Mouse (Mus musculus) NIH3T3 (cell line): ENCODE results near the gene Slc6a6.

Experiments used
- DNase-seq: peaks from one replicate; pipeline ENCODE4 v3.0.0-alpha.2; 2012; ENCODE audit warnings: low read depth

The Slc6a6 gene

DNA sequence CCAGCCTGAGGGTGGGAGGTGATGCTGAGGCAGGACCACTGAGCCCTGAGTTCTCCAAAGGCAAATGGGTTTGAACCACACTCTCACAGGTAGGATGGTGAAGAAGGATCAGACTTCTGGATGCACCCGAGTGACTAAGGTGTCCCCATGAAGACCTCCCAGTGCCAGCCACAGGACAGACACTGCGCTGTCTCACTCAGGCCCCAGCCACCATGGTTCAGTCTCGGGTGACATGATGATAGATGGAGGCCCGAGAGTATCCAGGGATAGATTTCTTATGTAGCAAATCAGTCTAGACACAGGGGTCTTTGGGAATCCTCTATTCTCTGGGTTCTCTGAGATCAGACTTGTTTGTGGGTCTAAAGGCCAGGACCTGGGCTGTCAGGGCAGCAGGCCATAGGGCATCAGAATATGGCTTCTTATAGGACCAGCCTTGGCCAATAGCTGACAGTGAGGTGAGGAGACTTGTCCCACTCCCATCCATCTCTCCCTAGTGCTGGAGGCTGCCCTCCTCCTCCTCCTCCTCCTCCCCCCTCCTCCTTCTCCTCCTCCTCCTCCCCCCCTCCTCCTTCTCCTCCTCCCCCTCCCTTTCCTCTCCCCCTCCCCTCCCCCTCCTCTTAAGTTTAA, 36.8 kb downstream of the Slc6a6 start:
- DNase-seq, result no peak

DNA sequence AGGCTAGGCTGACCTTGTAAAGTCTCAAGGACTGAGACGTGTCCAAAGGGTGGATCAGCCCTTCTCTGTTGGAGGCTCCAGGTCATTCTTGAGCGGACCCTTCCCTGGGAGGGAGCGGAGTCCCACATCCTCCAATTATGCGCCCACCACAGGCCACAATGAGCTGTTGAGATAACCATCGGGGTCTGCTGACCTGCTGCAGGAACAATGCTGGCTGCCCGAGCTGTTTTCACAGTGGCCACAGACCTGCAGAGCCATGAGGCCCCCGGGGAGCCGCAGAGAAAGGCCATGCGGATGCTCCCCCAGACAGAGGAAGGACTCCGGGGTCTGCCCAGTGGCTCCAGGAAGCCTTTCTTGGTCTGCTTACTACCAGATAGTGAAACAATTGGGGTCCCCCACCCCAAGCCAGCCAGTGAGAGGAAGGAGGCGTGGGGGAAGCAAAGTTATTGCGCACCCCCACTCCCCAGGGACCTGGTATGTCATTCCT, 37.4 kb downstream of the Slc6a6 start:
- no peak for DNase-seq

DNA sequence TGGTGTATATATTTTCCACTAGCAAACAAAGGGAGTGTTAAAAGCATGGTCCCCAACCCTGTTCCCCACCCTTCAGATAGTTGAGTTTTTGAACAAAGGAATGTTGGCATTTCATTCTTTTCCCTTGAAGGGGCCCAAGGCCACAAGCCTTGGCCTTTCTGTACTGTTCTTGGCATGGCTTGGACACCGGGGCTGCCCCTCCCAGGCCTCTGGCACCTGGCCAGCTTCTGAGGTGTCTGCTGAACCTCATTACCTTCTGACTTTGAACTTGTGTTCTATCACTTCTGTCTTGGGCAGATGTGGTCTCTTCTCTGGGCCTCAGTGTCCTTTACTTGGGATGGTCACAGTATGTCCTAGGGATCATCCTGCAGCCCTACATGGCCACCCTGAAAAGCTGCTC, 43.5 kb downstream of the Slc6a6 start:
- DNase-seq, result no peak

GRCm38 (mm10) chr6:91728939-91729619, 45.2 kb downstream of the Slc6a6 start:
- DNase-seq, result peak; percentile 71

DNA sequence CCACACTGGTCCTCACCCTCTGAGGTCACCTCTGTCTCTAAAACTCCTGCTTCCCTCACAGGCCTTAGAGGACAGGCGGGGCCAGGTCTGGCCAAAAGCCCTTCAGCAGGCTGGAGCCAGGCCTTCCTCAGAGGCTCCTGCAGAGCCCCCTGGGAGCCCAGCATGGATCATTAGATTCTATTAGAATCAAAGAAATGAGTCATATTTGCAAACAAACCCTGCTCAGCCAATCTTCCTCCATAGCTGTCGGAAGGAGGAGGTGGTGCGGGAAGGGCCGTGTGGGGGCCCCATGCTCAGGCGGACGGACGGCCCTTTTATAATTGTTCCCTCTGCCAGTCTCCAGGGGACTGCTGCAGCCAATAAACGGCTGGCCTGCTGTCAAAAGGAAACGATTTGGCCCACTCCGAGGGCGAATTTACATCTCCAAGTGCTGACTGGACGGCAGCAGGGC, 45.8 kb downstream of the Slc6a6 start:
- peak; percentile 98 for DNase-seq

- peak; percentile 96 for DNase-seq
Observed at GRCm38 (mm10) chr6:91732138-91732537, 48.3 kb downstream of the Slc6a6 start.

- DNase-seq, result peak; percentile 93
Observed at GRCm38 (mm10) chr6:91736471-91736870, 52.6 kb downstream of the Slc6a6 start.

- DNase-seq, result no peak
Observed at GRCm38 (mm10) chr6:91737451-91737850, 53.6 kb downstream of the Slc6a6 start.

- no peak for DNase-seq
Observed at GRCm38 (mm10) chr6:91738058-91738457, 54.2 kb downstream of the Slc6a6 start.

DNA sequence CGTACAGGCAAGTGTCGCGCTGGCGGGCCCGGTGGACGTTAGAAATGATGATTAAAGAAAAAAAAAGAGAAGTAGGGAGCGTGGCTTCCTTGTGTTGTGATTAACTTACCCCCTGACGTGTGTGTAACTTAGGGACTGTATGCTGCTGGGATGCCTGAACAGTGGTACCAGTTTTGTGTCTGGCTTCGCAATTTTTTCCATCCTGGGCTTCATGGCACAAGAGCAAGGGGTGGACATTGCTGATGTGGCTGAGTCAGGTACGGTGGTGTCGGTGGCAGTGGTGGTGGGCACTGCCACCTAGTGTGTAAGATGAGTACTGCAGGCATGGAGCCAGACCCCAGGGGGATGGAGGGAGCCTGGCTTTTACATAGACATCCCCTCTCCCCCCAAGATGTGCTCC, 57.2 kb downstream of the Slc6a6 start:
- DNase-seq, result peak; percentile 83

GRCm38 (mm10) chr6:91742466-91742865, 58.6 kb downstream of the Slc6a6 start:
- DNase-seq, result no peak

GRCm38 (mm10) chr6:91742995-91743394, 59.1 kb downstream of the Slc6a6 start:
- DNase-seq, result peak; percentile 29

DNA sequence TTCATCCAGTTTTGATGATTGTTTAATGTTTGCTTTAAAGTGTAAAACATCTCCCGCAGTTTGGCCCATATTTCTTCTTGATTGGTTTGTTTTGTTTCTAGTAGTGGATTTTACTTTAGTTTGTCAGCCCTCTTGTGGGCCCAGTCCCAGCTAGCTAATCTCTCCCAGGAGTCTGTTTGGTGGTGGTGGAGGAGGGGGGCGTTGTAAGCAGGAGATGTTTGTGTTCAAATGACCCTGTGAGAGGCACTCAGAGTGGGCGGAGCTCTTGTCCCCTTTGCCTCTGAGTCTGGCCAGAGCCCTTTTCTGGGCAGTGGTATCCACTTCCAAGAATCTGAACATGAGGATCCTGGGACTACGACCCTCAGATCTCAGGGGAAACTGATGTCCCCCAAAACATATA, 60.0 kb downstream of the Slc6a6 start:
- no peak for DNase-seq

DNA sequence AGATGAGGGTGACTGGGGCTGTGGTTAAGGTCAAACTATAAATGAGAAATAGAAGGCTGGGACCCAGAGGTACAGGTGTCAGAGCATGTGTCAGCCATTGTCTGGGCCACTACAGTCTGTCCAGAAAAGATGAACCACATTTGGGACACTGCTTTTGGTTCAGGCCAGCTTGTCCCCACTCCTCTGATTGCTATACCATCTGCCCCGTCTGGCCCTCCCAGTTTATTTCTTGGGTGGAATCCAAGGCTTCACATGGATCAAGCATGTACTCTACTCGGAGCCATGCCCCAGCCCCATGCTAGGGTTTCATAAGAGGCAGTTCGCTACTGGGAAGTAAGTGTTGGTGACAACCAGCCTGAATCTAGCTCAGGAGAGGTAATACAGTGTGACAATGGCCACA, 61.4 kb downstream of the Slc6a6 start:
- no peak for DNase-seq

DNA sequence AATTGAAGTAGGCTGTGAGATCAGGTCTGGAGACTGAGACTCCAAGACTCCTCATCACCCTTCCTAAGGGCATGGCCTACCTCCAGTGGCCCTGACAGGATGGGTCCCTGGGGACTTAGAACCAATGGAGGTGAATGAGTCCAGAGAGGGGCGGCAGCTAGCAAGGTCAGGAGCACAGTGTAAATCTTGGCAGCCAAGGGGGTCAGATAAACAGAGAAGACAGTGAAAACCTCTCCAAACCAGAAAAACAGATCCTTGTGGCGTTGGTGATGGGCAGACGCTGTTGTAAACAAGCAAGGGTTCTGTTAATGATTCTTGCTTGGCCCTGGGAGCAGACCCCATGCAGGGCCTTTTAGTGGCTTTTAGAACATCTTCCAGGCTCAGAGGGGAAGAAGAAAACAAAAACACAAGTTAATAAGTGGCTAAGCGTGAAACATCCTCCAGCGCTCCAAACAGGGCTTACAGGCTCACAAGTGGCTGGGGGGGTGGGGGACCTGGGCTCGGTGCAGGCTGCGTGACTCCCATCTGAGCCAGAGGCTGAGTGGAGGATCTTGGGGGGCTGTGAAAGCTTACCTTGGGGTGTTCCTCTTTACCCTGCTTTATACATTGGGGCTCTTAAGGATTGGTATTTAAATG, 62.2 kb downstream of the Slc6a6 start:
- no peak for DNase-seq

DNA sequence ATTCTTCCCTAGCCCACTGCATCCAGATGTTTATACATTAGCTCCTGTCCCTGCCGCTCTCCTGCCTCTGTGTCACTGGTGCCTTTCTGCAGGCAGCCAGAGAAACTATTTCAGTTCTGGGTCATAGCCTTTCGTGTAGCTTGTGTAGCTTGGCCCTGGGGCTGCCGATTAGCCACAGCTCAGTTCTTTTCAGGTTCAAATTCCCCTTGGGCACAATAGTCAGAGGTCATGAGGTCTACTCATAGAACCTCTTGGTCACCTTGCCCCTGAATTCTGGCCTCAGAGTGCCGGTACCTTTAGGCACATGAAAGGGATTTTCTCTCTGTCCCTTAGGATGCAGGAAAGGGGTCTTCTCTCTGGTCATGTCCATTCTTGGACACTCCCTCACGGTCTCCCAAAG, 62.9 kb downstream of the Slc6a6 start:
- DNase-seq, result no peak

GRCm38 (mm10) chr6:91750976-91751375, 67.1 kb downstream of the Slc6a6 start:
- DNase-seq, result peak; percentile 52

DNA sequence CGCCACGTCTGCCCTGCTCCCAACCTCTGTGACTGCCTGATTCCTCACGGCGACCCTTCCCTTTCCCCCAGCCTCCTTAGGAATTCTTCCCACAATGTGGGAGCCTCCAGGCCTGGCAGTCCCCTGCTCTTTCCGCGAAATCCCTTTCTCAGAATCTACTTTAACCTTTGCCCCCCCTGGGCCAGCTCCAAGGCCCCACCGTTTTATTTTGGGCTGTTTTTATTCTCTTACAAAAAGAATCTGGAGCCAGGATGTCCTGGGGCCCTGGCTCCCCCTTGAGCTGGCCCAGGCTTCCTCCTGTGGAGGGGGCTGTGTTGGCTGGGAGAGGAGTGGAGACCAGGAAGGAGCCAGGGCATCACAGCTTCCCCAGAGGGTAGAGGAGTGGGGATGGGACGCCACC, 69.0 kb downstream of the Slc6a6 start:
- DNase-seq, result no peak

- no peak for DNase-seq
Observed at GRCm38 (mm10) chr6:91754098-91754497, 70.2 kb downstream of the Slc6a6 start.

GRCm38 (mm10) chr6:91754845-91755244, 71.0 kb downstream of the Slc6a6 start:
- no peak for DNase-seq

DNA sequence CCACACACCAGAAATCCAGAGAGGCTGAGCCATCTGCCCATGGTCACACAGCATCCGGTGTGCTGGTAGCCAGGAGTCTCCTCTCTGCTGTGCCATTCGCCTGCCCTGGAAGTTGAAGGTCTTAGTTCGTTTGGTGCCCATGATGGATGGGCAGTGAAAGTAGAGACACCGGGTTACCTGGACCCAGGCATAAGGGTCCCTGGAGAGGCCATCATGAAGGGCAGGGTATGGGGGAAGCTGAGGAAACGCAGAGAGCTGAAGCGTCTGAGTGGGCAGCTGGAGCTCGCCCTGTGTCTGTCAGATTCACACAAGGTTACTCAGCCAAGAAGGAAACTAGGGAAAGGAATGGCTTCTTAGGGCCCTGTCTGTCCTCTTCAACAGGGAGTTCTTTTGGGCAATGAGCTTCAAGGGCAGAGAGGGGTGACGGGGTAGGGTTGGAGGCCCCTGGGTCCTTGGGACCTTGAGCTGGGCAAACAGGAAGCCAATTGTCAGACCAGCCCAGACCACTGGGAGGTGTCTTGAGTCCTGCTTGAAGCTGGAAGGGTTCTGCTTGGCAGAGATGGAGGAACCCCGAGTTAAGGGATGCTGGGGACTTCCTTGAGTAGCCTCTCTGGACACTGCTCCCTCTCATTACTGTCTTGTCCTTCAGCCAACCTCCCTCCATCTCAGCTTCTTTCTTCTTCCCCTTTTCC, 78.3 kb downstream of the Slc6a6 start:
- no peak for DNase-seq

GRCm38 (mm10) chr6:91767550-91767949, 83.7 kb downstream of the Slc6a6 start:
- DNase-seq, result peak; percentile 34

DNA sequence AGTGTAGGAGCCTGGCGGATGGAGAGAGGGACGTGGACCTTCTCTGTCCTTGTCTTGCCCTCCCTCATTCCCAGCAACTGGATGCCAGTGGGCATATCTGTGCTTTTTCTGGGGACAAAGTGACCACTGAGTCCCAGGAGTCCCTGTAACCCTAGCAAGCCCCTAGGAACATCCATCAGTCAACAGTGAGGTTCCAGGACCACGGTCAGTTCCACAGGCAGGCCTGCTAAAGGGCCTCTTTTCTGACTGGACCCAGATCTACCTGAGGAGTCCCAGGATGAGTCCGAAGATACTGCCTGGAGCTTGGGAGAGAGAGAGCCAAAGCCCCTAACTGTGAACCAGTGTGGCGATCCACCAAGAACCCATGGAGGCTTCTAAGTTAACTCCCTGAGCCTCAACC, 90.1 kb downstream of the Slc6a6 start:
- peak; percentile 55 for DNase-seq
